Mouse (Mus musculus) lung, embryonic 16.5 days (tissue): ENCODE measurements at regions not wholly inside any gene's neighbourhood (a gene's known extent, or its start where the extent isn't known, plus 50 kb on each side); places are given as distances from the start of the nearest gene placed in this dataset.

Source experiments
- ATAC-seq: fragments of 200-750 bp; cut with Nextera tagmentation; 2 replicates; pipeline ENCODE4 v1.8.0; 2017; ENCODE audit warnings: low read depth, mild to moderate bottlenecking, moderate library complexity
- H3K27ac ChIP-seq: fragments of 300-500 bp; sonication (generic); 2 replicates; pipeline ENCODE4 v1.5.1; 2014; ENCODE audit warnings: mild to moderate bottlenecking, control low read depth, low read length
- H3K27me3 ChIP-seq: fragments of 300-500 bp; sonication (generic); 2 replicates; pipeline ENCODE4 v1.6.1; 2014; ENCODE audit warnings: low read depth, low read length, mixed read lengths; ENCODE audit not compliant: control insufficient read depth, insufficient read depth
- H3K36me3 ChIP-seq: fragments of 300-500 bp; sonication (generic); 2 replicates; pipeline ENCODE4 v1.6.1; 2014; ENCODE audit warnings: low read length; ENCODE audit not compliant: control insufficient read depth, insufficient read depth
- H3K4me1 ChIP-seq: fragments of 300-500 bp; sonication (generic); replicated peaks from 2 replicates; pipeline ENCODE4 v1.6.1; 2014; ENCODE audit warnings: low read length, mixed read lengths; ENCODE audit not compliant: control insufficient read depth, insufficient read depth
- H3K4me2 ChIP-seq: fragments of 300-500 bp; sonication (generic); 2 replicates; pipeline ENCODE4 v1.6.1; 2014; ENCODE audit warnings: low read depth, low read length, control low read depth
- H3K4me3 ChIP-seq: fragments of 300-500 bp; sonication (generic); 2 replicates; pipeline ENCODE4 v1.5.1; 2014; ENCODE audit warnings: mild to moderate bottlenecking, low read length, control low read depth
- H3K9ac ChIP-seq: fragments of 300-500 bp; sonication (generic); 2 replicates; pipeline ENCODE4 v1.6.1; 2014; ENCODE audit warnings: low read length, control low read depth
- H3K9me3 ChIP-seq: fragments of 300-500 bp; sonication (generic); 2 replicates; pipeline ENCODE4 v1.6.1; 2016; ENCODE audit warnings: low read length; ENCODE audit not compliant: control insufficient read depth
- WGBS: fragments of 180-500 bp; shearing (Covaris S2); extraction: QIAGEN DNeasy Blood & Tissue Kit; methylation state at CpG from one replicate; pipeline ENCODE4 v1.1.7; 2014; 5-methylcytosine and 5-hydroxymethylcytosine counted together

DNA sequence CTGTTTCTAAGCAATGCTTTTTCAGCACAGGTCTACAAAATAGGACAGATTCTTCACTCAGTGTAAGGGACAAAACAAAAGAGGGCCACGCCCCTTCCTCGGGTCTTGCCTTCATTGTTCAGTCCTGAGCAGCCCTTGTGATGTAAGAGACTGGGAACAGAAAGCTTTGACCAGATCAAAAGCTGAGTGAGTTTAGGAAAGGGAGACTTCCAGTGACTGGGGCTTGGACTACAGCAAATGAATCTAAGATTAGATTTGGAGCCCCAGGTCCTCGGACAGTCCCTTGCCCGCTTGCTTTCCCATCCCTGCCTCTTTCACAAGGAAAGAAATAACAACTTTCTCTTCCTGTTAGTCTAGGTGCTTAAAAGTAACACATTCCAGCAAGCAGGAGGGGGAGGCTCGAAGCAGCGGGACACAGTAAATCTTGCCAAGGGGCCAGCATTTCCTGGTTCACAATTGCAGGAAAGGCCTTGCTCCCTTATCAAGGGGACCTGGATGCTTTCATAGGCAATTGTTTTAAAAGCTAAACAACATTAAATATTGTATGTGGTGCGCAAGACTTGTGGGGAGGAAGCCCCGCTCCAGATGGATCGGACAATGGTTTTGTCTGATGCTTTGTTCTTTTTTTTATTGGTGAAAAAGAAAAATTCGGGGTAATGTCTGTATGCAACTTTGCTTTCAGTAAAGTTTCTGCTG lies 333.4 kb downstream of the Fat4 start:
- H3K4me2 ChIP-seq: peak overlapping the region; percentile 34
- no peaks in the 10 kb centered on the region for H3K36me3 ChIP-seq
- H3K27ac ChIP-seq: peak overlapping the region; percentile 86
- no peak overlapping the region for H3K4me3 ChIP-seq
- 42% methylated on average over 10 of the region's 10 CpGs for WGBS
- no peaks in the 10 kb centered on the region for H3K27me3 ChIP-seq
- no peaks in the 10 kb centered on the region for H3K9me3 ChIP-seq
- peak; percentile 90 for ATAC-seq
- H3K4me1 ChIP-seq: no peaks in the 10 kb centered on the region; the same call in 1 of the 2 replicates
- H3K9ac ChIP-seq: no peak overlapping the region

DNA sequence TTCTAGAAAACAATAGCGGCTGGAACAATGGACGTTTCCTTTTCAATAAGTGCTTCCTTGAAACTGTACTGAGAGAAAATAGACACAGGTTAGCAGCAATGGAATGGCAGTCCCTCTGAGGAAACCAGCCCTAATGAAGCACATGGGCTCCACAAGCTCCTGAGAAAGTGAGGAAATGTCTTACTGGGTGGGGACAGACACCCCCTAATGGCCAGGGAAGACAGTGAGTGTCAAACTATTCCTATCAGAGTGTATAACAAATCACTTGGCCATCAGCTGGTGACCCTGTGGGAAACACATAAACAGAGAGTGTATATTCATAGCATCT lies 333.9 kb downstream of the Fat4 start:
- Histone ChIP-seq H3K27me3 (no peaks in the 10 kb centered on the region), H3K27ac (peak overlapping the region; percentile 52), H3K4me2 (no peak overlapping the region), H3K4me1 (no peaks in the 10 kb centered on the region; the same call in 1 of the 2 replicates), H3K4me3 (no peak overlapping the region), H3K36me3 (no peaks in the 10 kb centered on the region), H3K9ac (no peak overlapping the region), H3K9me3 (no peaks in the 10 kb centered on the region)
- peak; percentile 87 for ATAC-seq
- WGBS: 60% methylated on average over 2 of the region's 2 CpGs

DNA sequence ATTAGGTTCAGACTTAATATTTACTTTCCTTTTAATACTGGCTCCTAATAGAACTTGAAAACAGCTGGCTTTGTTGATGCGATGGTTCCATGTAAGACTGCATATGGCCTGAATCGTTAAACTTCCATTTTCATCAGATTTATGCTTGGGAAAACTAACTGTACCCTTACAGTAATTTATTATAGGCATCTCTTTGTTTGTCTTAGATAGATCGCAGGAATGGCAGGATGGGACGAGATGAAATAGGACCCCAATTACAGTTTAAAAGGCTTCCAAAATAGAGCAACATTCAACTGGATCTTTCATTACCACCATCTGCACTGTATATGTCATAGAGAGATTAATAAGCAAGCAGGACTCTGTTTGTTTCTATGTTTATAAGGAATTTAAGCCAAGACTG lies 335.3 kb downstream of the Fat4 start:
- no peak for ATAC-seq
- Histone ChIP-seq H3K9me3 (no peaks in the 10 kb centered on the region), H3K36me3 (no peaks in the 10 kb centered on the region), H3K4me1 (no peaks in the 10 kb centered on the region; the same call in 1 of the 2 replicates), H3K27me3 (no peaks in the 10 kb centered on the region), H3K4me2 (no peak overlapping the region), H3K27ac (no peak overlapping the region), H3K4me3 (no peak overlapping the region), H3K9ac (no peak overlapping the region)
- WGBS: 52% methylated on average over 4 of the region's 4 CpGs

DNA sequence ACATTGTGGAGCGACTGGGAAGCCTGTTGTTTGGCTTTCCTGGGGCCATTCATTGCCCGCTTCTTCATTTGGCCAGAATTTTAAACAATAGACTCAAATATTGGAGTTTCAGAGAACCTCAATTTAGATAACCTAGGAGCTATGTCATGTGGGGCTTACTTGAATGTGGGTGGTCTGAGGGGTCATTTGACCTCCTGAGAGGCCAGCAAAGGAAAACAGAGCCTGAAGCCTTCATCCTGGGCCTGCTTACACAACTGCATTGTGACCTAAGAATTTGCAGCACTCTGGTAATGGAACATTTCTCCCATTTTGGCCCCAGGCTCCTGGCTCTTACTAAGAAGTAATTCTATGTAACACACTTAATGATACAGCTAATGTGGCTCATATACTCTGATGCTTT lies 348.2 kb downstream of the Fat4 start:
- WGBS: 56% methylated on average over 2 of the region's 2 CpGs
- no peaks in the 10 kb centered on the region for H3K4me1 ChIP-seq
- no peak overlapping the region for H3K4me2 ChIP-seq
- no peak overlapping the region for H3K4me3 ChIP-seq
- no peaks in the 10 kb centered on the region for H3K9me3 ChIP-seq
- no peaks in the 10 kb centered on the region for H3K27me3 ChIP-seq
- no peak overlapping the region for H3K9ac ChIP-seq
- H3K27ac ChIP-seq: no peak overlapping the region
- no peak for ATAC-seq
- no peaks in the 10 kb centered on the region for H3K36me3 ChIP-seq

DNA sequence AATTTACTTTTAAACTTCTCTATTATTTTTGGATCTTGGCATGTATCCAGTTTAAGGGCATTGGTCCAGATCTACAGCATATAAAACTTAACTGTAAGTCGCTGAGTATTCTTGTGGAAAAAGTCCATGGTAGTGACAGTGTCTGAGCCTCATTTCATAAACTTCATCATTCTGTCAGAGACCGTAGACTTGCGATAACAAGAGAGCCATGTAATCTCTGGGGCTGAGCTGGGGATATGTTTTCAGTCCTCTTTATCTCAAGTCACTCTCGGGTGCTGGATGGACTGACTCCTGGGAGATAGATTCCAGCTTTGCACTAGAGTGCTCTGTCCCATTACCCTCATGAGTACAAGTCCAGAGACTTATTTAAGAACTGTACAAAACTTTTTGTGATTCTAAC lies 362.0 kb downstream of the Fat4 start:
- H3K36me3 ChIP-seq: no peaks in the 10 kb centered on the region
- H3K4me1 ChIP-seq: peaks cover 3% of the 10 kb centered on the region; the same call in 1 of the 2 replicates
- peak; percentile 74; the same call in 1 of the 2 replicates for ATAC-seq
- H3K9ac ChIP-seq: no peak overlapping the region
- no peaks in the 10 kb centered on the region for H3K9me3 ChIP-seq
- no peak overlapping the region for H3K4me2 ChIP-seq
- H3K4me3 ChIP-seq: no peak overlapping the region
- no peaks in the 10 kb centered on the region for H3K27me3 ChIP-seq
- no peak overlapping the region for H3K27ac ChIP-seq
- 53% methylated on average over 4 of the region's 4 CpGs for WGBS

DNA sequence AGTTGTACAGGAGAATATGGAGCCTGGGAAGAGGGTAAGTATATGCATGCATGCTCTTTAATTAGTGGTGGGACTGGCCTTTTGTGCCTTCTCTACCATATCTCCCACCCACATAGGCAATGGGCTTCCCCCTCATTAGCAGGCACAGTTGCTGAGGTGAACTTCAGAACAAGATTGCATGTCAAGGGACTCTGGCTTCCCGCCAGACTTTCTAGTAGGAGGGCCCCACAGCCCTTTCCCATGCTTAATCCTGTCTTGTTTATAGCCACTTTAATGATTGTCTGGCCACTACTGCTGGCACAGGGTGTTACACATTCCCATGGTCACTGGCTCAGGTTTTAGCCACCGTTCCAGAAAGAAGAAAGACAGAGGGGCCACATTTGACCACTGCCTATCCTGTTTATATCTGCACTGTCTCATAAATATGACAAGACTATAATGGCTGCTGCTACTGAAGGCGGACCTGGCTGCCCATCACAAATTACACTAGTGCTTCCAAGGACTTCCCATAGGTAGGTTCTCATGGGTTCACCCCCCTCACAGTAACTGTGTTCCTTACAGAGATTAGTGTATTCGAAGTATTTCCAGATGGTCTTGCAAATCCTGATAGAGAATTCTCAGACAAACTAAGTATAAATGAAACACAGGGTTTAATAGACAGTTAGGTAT lies 362.6 kb downstream of the Fat4 start:
- no peak overlapping the region for H3K4me2 ChIP-seq
- no peak overlapping the region for H3K27ac ChIP-seq
- peak; percentile 45; the same call in 1 of the 2 replicates for ATAC-seq

DNA sequence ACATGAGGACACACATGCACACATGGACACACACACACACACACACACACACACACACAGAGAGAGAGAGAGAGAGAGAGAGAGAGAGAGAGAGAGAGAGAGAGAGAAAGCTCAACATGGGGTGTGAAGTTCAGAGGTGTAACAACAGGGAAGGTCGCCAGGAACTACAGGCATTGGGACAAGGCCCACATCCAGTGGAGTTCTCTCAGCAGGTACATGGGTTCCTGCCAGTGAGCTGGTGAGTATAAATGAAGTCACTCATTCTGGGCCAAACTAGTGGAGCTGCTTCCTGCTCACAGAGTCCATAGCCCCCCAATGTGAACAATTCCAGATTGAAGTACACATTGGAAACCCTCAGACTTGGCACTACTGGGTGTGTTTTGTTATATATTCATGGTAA lies 366.3 kb downstream of the Fat4 start:
- H3K9ac ChIP-seq: no peak overlapping the region
- H3K4me3 ChIP-seq: no peak overlapping the region
- WGBS: 89% methylated on average over 1 of the region's 1 CpGs
- no peaks in the 10 kb centered on the region for H3K27me3 ChIP-seq
- no peak overlapping the region for H3K4me2 ChIP-seq
- no peak for ATAC-seq
- no peak overlapping the region for H3K27ac ChIP-seq
- no peaks in the 10 kb centered on the region for H3K9me3 ChIP-seq
- no peaks in the 10 kb centered on the region for H3K36me3 ChIP-seq
- peaks cover 3% of the 10 kb centered on the region; the same call in 1 of the 2 replicates for H3K4me1 ChIP-seq

More for the DNA sequence above, 362.6 kb downstream of the Fat4 start:
- H3K36me3 ChIP-seq: no peaks in the 10 kb centered on the region
- H3K4me3 ChIP-seq: no peak overlapping the region
- H3K9me3 ChIP-seq: no peaks in the 10 kb centered on the region
- H3K9ac ChIP-seq: no peak overlapping the region
- H3K4me1 ChIP-seq: peaks cover 3% of the 10 kb centered on the region; the same call in 1 of the 2 replicates
- 51% methylated on average over 4 of the region's 4 CpGs for WGBS
- H3K27me3 ChIP-seq: no peaks in the 10 kb centered on the region

DNA sequence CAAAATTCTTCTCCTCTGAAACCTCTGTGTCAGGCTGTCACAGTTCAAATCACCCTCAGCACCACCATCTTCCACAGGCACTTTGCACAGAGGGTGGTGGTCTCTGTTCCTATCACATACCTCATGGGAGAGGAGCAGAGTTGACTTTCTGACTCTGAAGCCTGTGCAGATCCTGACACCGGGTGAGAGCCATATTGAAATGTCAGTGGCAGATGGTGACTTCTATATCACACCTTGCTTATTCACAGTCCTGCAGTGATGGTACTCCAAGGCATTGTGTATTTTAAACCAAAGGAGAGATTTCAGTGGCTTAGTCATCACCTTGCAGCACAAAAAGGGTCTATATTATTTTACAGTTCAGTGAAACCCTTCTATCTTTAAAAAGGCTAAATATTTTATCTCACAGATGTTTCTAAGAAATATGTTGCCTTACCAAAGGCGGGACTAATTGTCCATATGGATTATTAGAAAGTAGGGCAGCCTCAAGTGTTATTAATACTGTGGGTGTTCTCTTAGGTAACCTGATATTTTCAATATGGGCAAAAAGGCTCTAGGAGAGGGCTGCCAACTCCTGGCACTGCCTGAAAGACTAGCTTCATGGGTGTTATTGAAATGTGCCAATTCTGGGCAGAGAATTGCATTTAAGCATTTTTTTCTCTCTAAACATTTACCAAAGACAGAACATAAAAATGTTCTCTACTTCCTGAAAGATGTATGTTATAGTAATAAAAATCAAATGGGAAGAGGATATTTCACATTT lies 378.1 kb downstream of the Fat4 start:
- 54% methylated on average over 2 of the region's 2 CpGs for WGBS
- Histone ChIP-seq H3K9me3 (no peaks in the 10 kb centered on the region), H3K36me3 (no peaks in the 10 kb centered on the region), H3K4me2 (no peak overlapping the region), H3K27me3 (no peaks in the 10 kb centered on the region), H3K4me3 (no peak overlapping the region), H3K9ac (no peak overlapping the region), H3K27ac (no peak overlapping the region), H3K4me1 (no peaks in the 10 kb centered on the region)
- ATAC-seq: no peak

DNA sequence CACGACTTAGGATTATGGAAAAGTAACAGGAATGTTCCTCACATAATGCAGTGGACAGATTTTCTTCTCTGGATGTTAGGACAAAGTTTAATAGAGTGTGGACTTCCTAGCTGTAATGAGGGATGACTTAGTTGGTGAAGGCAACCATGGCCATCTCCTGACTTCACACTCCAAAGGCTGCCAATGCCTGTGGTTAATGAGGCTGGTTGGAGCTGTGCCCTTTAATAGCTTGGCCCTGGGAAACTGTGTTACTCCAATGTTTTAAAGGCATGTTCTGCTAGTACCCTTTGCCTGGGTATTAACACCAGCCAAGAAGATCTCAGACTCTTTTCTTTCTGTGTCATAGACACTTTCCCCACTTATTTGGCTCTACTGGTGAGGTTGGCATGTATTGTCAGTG lies 378.9 kb downstream of the Fat4 start:
- Histone ChIP-seq H3K4me3 (no peak overlapping the region), H3K9ac (no peak overlapping the region), H3K4me2 (no peak overlapping the region), H3K27me3 (no peaks in the 10 kb centered on the region), H3K27ac (no peak overlapping the region), H3K4me1 (no peaks in the 10 kb centered on the region), H3K36me3 (no peaks in the 10 kb centered on the region), H3K9me3 (no peaks in the 10 kb centered on the region)
- 78% methylated on average over 1 of the region's 1 CpGs for WGBS
- ATAC-seq: no peak
